Mouse (Mus musculus) heart, adult 2 months (tissue): ENCODE measurements around the gene Mob3b.

Experiments used
- CTCF ChIP-seq: fragments of 200-600 bp; IDR thresholded peaks from 2 replicates; pipeline ENCODE4 v1.8.1; 2022; ENCODE audit warnings: antibody characterized with exemption, mild to moderate bottlenecking, moderate library complexity
- POLR2A ChIP-seq: fragments of 200-500 bp; IDR thresholded peaks from 2 replicates; pipeline ENCODE4 v1.6.1; 2011; ENCODE audit warnings: mild to moderate bottlenecking, low read depth, low read length, control low read depth; ENCODE audit not compliant: insufficient read depth

GRCm38 (mm10) chr4:34987109-34987508, 170.2 kb downstream of the Mob3b start:
- no peak for TF ChIP-seq CTCF
- TF ChIP-seq POLR2A = no peak
